Comparison of ENCODE assay signal across 9 mouse cellular contexts in the genomic region with DNA sequence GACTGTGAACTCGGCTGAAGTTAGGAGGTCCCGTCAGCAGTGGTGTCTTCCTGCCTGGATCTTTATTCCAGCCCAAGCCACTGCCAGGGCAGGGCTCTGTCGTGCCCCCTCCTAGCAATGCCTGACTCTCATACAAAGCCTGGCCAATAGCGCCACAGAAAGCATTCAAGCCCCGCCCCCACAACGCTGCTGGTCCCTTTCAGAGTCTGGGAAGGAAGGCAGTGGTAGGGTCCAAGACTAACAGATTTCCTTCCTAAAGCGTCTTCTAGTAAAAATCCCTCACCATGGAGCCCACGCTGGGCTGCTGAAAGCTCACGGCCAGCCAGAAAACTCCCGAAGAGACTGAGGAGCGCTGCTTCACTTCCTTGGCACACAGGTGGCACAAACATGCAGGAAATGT.
A peak's percentile ranks its signal among the peaks of the same experiment; 100 is the strongest.
DNase-seq lines count a peak whose midpoint lies in the region; ATAC-seq and TF ChIP-seq lines count a peak whose summit lies in the region.
"Had no signal": no experiment of that assay in that cellular context is flagged by ENCODE, and none has a peak within 500 bp of the region (broad histone marks: within the 10 kb centered on the region; RNA-seq: fewer than 3 reads in every experiment).

No protein-coding gene starts in this region.

- no peak for TF ChIP-seq POLR2A in ES-Bruce4 (IDR thresholded peaks at IDR 0.05; ENCODE audit: insufficient read depth, low read length)

- no peak for DNase-seq in heart, embryonic 10.5 days (ENCODE audit: low spot score)
- DNase-seq in heart, postnatal 25 days (ENCODE audit: low spot score), result no peak
- no peak for DNase-seq in thymus, postnatal 0 days (ENCODE audit: low spot score)
- no peak for DNase-seq in spleen, postnatal 10 days (ENCODE audit: low spot score in 2 of 2)

- H3K9me3 ChIP-seq in heart, embryonic 10.5 days, result no peaks in the 10 kb centered on the region
- H3K9me3 ChIP-seq in ES-Bruce4 (replicated peaks; ENCODE audit: control insufficient read depth, insufficient read depth, low read length, poor library complexity, severe bottlenecking), result no peaks in the 10 kb centered on the region
- H3K9me3 ChIP-seq in forebrain, embryonic 13.5 days (replicated peaks), result no peaks in the 10 kb centered on the region
- no peaks in the 10 kb centered on the region for H3K9me3 ChIP-seq in limb, embryonic 15.5 days
- H3K9me3 ChIP-seq in heart, embryonic 11.5 days (replicated peaks; ENCODE audit: control insufficient read depth, low read length), result no peaks in the 10 kb centered on the region

- H3K36me3 ChIP-seq in heart, embryonic 10.5 days, result peaks cover 48% of the 10 kb centered on the region
- H3K36me3 ChIP-seq in ES-Bruce4 (ENCODE audit: control insufficient read depth, insufficient read depth, low read length, poor library complexity, severe bottlenecking), result no peaks in the 10 kb centered on the region
- no peaks in the 10 kb centered on the region for H3K36me3 ChIP-seq in forebrain, embryonic 13.5 days (ENCODE audit: poor library complexity, severe bottlenecking)
- peaks cover 28% of the 10 kb centered on the region for H3K36me3 ChIP-seq in limb, embryonic 15.5 days
- H3K36me3 ChIP-seq in heart, embryonic 11.5 days (ENCODE audit: control insufficient read depth, insufficient read depth, low read length), result peaks cover 5% of the 10 kb centered on the region

- 0 out of 2 replicates have a peak overlapping the region, but pooled peaks have one; percentile 44 for H3K27ac ChIP-seq in heart, embryonic 10.5 days
- no peak overlapping the region for H3K27ac ChIP-seq in ES-Bruce4 (ENCODE audit: insufficient read depth, low read length)
- H3K27ac ChIP-seq in forebrain, embryonic 13.5 days, result no peak overlapping the region
- H3K27ac ChIP-seq in limb, embryonic 15.5 days, result peak overlapping the region; percentile 33; the same call in 1 of the 2 replicates
- H3K27ac ChIP-seq in heart, embryonic 11.5 days (ENCODE audit: low read depth, low read length), result no peak overlapping the region

- H3K27me3 ChIP-seq in heart, embryonic 10.5 days (ENCODE audit: insufficient read depth, poor library complexity, severe bottlenecking), result no peaks in the 10 kb centered on the region
- H3K27me3 ChIP-seq in ES-Bruce4 (ENCODE audit: control insufficient read depth, insufficient read depth, low read length, poor library complexity, severe bottlenecking), result no peaks in the 10 kb centered on the region
- no peaks in the 10 kb centered on the region for H3K27me3 ChIP-seq in forebrain, embryonic 13.5 days
- H3K27me3 ChIP-seq in limb, embryonic 15.5 days, result no peaks in the 10 kb centered on the region; the same call in 1 of the 2 replicates
- no peaks in the 10 kb centered on the region for H3K27me3 ChIP-seq in heart, embryonic 11.5 days (ENCODE audit: control insufficient read depth, insufficient read depth, low read length)

- intact Hi-C loops in heart, postnatal 25 days (cut with DNase I), result loop anchor here (1.0 kb wide), 2 partner anchors 165 to 235 kb away; partner anchors contain the start of gene Ror2

- peaks cover 18% of the 10 kb centered on the region for H3K4me1 ChIP-seq in heart, embryonic 10.5 days
- peaks cover 4% of the 10 kb centered on the region for H3K4me1 ChIP-seq in ES-Bruce4 (ENCODE audit: control insufficient read depth, insufficient read depth, low read length)
- H3K4me1 ChIP-seq in forebrain, embryonic 13.5 days, result peaks cover 25% of the 10 kb centered on the region
- peaks cover 27% of the 10 kb centered on the region for H3K4me1 ChIP-seq in limb, embryonic 15.5 days
- H3K4me1 ChIP-seq in heart, embryonic 11.5 days (ENCODE audit: control insufficient read depth, insufficient read depth, low read length), result 0 out of 2 replicates have a peak, but pooled peaks cover 5% of the 10 kb centered on the region

- no peak overlapping the region for H3K9ac ChIP-seq in ES-Bruce4 (ENCODE audit: low read depth, poor library complexity, severe bottlenecking)
- no peak overlapping the region for H3K9ac ChIP-seq in forebrain, embryonic 13.5 days
- no peak overlapping the region for H3K9ac ChIP-seq in limb, embryonic 15.5 days
- no peak overlapping the region for H3K9ac ChIP-seq in heart, embryonic 11.5 days (ENCODE audit: low read depth, low read length)

- no peak overlapping the region for H3K4me3 ChIP-seq in heart, embryonic 10.5 days
- peak overlapping the region; percentile 17 for H3K4me3 ChIP-seq in ES-Bruce4 (ENCODE audit: low read depth, low read length)
- H3K4me3 ChIP-seq in forebrain, embryonic 13.5 days, result no peak overlapping the region
- H3K4me3 ChIP-seq in limb, embryonic 15.5 days, result no peak overlapping the region
- no peak overlapping the region for H3K4me3 ChIP-seq in heart, embryonic 11.5 days (ENCODE audit: low read depth, low read length)

- H3K4me2 ChIP-seq in forebrain, embryonic 13.5 days, result peak overlapping the region; percentile 32
- H3K4me2 ChIP-seq in limb, embryonic 15.5 days, result no peak overlapping the region
- H3K4me2 ChIP-seq in heart, embryonic 11.5 days, result no peak overlapping the region
- H3K4me2 ChIP-seq: liver, embryonic 11.5 days had no signal

- 41% methylated on average over 11 of the region's 11 CpGs for WGBS in heart, embryonic 10.5 days
- 12% methylated on average over 11 of the region's 11 CpGs for WGBS in forebrain, embryonic 13.5 days
- 31% methylated on average over 11 of the region's 11 CpGs for WGBS in limb, embryonic 15.5 days
- 39% methylated on average over 11 of the region's 11 CpGs for WGBS in heart, embryonic 11.5 days (ENCODE audit: insufficient replicate concordance)

- TF ChIP-seq CTCF in ES-Bruce4 (IDR thresholded peaks at IDR 0.05; ENCODE audit: low read depth, low read length), result no peak

- no peak for TF ChIP-seq EP300 in ES-Bruce4 (IDR thresholded peaks at IDR 0.05; ENCODE audit: insufficient read depth, low read depth, low read length)

- peak; percentile 61; the same call in 1 of the 2 replicates for ATAC-seq in forebrain, embryonic 13.5 days
- ATAC-seq in limb, embryonic 15.5 days (ENCODE audit: insufficient number of reproducible peaks, low FRiP score, low TSS enrichment, low read depth), result no peak
- ATAC-seq in heart, embryonic 11.5 days (replicated peaks; ENCODE audit: insufficient number of reproducible peaks, low FRiP score, low TSS enrichment), result no peak

Comparison
In these comparisons a context has a peak if more than half of its experiments do, and no peak if none do; other contexts are left out.
1. H3K27ac ChIP-seq: peak in heart, embryonic 10.5 days (single experiment) and limb, embryonic 15.5 days (single experiment); none in ES-Bruce4 (single experiment), forebrain, embryonic 13.5 days (single experiment) and heart, embryonic 11.5 days (single experiment).